Mouse (Mus musculus) kidney, embryonic 14.5 days (tissue): ENCODE data around the gene Ndnf. TPM values are rescaled to one million over a fixed set of nuclear protein-coding genes. Genes with fewer than 3 reads are reported as not detected.

Source experiments
- ATAC-seq: fragments of 200-750 bp; cut with Nextera tagmentation; 2 replicates; pipeline ENCODE4 v1.8.0; 2017; ENCODE audit warnings: moderate number of reproducible peaks, mild to moderate bottlenecking, moderate TSS enrichment, moderate library complexity; ENCODE audit not compliant: low FRiP score, low TSS enrichment
- H3K27ac ChIP-seq: fragments of 300-500 bp; sonication (generic); 2 replicates; pipeline ENCODE4 v1.5.1; 2014; ENCODE audit warnings: low read depth, mild to moderate bottlenecking, low read length, moderate library complexity, mixed read lengths
- H3K27me3 ChIP-seq: fragments of 300-500 bp; sonication (generic); 2 replicates; pipeline ENCODE4 v1.6.1; 2014; ENCODE audit warnings: mild to moderate bottlenecking, low read length; ENCODE audit not compliant: control insufficient read depth, insufficient read depth
- H3K36me3 ChIP-seq: fragments of 300-500 bp; sonication (generic); 2 replicates; pipeline ENCODE4 v1.6.1; 2014; ENCODE audit warnings: low read length, mixed read lengths; ENCODE audit not compliant: control insufficient read depth, insufficient read depth
- H3K4me1 ChIP-seq: fragments of 300-500 bp; sonication (generic); 2 replicates; pipeline ENCODE4 v1.6.1; 2014; ENCODE audit warnings: low read length, mixed read lengths; ENCODE audit not compliant: control insufficient read depth, insufficient read depth
- H3K4me2 ChIP-seq: fragments of 300-500 bp; sonication (generic); replicated peaks from 2 replicates; pipeline ENCODE4 v1.6.1; 2014; ENCODE audit warnings: low read depth, mild to moderate bottlenecking, low read length
- H3K4me3 ChIP-seq: fragments of 300-500 bp; sonication (generic); 2 replicates; pipeline ENCODE4 v1.5.1; 2014; ENCODE audit warnings: mild to moderate bottlenecking, low read length
- H3K9ac ChIP-seq: fragments of 300-500 bp; sonication (generic); 2 replicates; pipeline ENCODE4 v1.6.1; 2014; ENCODE audit warnings: low read depth, mild to moderate bottlenecking, low read length, moderate library complexity
- H3K9me3 ChIP-seq: fragments of 300-500 bp; sonication (generic); 2 replicates; pipeline ENCODE4 v1.6.1; 2016; ENCODE audit warnings: low read length; ENCODE audit not compliant: control insufficient read depth
- WGBS: fragments of 180-500 bp; shearing (Covaris S2); extraction: QIAGEN DNeasy Blood & Tissue Kit; methylation state at CpG from one replicate; pipeline ENCODE4 v1.1.7; 2014; 5-methylcytosine and 5-hydroxymethylcytosine counted together
- polyA plus RNA-seq: library from polyadenylated mRNA; unstranded; fragments of >200 nt; fragmentation: Nextera tagmentation; extraction: Ambion mirVana; gene quantifications from 2 replicates; pipeline ENCODE4 v1.2.1, GENCODE M21; 2014

The Ndnf gene
- polyA plus RNA-seq, 1 experiment from 2014 or later: 11.5 TPM

DNA sequence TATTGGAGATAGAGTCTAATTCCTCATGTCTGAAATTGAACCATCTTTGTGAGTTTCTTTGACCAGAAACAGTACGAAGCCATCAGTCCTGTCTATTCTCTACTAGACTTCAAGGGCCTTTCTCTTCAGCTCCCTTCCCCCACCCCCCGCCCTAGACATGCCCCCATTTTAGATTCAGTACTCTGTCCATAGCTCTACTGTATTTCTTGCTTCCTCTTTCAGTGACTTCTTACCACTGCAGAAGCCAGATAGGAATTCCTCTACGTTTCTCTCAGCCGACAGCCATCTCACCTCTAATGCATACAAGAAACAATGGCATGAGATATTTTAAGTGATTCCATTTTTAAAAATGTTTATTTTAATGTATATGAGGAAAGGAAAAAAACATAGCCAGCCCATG, 10.1 kb upstream of the Ndnf start:
- H3K27me3 ChIP-seq: no peaks in the 10 kb centered on the region
- 88% methylated on average over 4 of the region's 4 CpGs for WGBS
- H3K27ac ChIP-seq: no peak overlapping the region
- H3K36me3 ChIP-seq: no peaks in the 10 kb centered on the region
- H3K4me2 ChIP-seq: no peak overlapping the region
- no peaks in the 10 kb centered on the region for H3K4me1 ChIP-seq
- H3K9me3 ChIP-seq: no peaks in the 10 kb centered on the region
- H3K9ac ChIP-seq: no peak overlapping the region
- no peak for ATAC-seq
- no peak overlapping the region for H3K4me3 ChIP-seq

DNA sequence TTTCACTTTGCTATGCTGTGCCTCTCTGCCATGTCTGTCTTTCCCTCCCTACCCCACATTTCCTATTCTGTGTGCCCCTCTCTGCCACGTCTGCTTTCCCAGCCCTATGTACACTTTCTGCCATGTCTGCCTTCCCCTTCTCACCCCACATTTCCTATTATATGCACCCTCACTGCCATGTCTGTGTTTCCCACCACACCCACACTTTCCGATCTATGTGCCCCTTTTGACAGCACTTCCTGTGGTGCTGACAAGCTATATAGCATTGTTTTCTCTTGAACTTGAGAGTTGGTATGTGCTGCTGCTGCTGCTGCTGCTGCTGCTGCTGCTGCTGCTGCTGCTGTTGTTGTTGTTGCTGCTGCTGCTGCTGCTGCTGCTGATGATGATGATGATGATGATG, 9.3 kb upstream of the Ndnf start:
- Histone ChIP-seq H3K4me2 (no peak overlapping the region), H3K9me3 (no peaks in the 10 kb centered on the region), H3K9ac (no peak overlapping the region), H3K27me3 (no peaks in the 10 kb centered on the region), H3K27ac (no peak overlapping the region), H3K36me3 (no peaks in the 10 kb centered on the region), H3K4me1 (no peaks in the 10 kb centered on the region), H3K4me3 (no peak overlapping the region)
- no peak for ATAC-seq
- WGBS: 49% methylated on average over 2 of the region's 2 CpGs

DNA sequence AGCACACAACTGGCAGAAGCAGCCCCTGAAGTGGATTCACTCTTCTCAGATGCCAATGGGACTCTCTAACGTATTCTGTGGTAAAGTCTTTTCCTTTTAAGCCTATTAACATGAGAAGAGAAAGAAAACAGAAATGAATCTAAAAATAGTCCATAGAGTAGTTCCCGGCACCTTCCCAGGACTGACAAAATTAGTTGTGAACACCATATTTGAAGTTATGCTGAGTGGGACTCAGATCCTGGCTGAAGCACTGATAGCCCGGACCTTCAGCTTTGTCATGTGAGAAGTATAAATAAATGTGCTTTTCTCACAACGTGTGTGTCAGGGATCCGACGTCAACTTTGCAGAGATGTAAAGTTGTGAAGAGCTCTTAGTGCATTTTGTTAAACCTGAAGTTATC, 7.4 kb upstream of the Ndnf start:
- ATAC-seq: no peak
- Histone ChIP-seq H3K9ac (no peak overlapping the region), H3K4me2 (no peak overlapping the region), H3K9me3 (no peaks in the 10 kb centered on the region), H3K27ac (no peak overlapping the region), H3K4me3 (no peak overlapping the region), H3K36me3 (no peaks in the 10 kb centered on the region), H3K4me1 (no peaks in the 10 kb centered on the region), H3K27me3 (no peaks in the 10 kb centered on the region)
- WGBS: 81% methylated on average over 6 of the region's 6 CpGs

DNA sequence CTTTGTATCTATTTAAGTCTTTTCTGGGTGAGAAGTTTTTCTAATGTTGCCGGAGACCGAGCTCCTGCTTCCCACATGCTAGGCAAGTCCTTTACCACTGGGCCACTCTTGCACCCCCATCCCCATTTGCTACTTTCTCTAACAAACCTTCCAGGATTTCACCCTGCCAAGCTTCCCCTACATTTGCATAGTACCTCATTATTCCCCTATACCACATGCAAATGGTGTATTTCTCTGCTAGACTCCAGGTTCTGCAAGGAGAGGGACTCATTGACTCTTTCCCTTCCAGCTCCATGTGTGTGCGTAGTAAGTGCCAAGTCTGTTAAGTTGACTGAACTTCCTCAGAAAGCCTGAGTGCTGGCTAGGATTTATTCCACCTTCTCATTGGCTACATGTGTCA, 5.1 kb upstream of the Ndnf start:
- Histone ChIP-seq H3K9ac (no peak overlapping the region), H3K4me3 (no peak overlapping the region), H3K4me2 (no peak overlapping the region), H3K27me3 (no peaks in the 10 kb centered on the region), H3K27ac (no peak overlapping the region), H3K36me3 (no peaks in the 10 kb centered on the region), H3K4me1 (no peaks in the 10 kb centered on the region), H3K9me3 (no peaks in the 10 kb centered on the region)
- 89% methylated on average over 3 of the region's 3 CpGs for WGBS
- no peak for ATAC-seq

DNA sequence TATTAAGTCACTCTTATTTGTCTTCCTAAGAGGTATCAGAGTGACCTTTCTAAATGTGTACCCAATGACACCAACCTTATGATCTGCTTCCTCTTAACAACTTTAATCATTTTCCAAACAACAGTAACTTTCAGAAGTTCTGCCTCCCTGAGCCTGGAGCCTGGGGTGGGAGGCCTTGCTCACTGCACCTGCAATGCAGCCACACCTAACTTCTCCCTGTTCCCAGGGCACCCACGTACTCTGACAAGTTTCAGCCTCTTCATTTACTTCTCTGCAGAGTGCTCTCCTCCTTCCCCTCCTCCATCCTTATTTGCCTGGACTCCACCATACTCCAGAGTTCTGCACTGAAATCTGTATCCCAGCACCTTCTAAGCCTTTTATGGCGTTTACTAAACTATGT, 1.4 kb upstream of the Ndnf start:
- Histone ChIP-seq H3K27ac (no peak overlapping the region), H3K9ac (no peak overlapping the region), H3K27me3 (peaks cover 7% of the 10 kb centered on the region), H3K4me2 (no peak overlapping the region), H3K4me3 (no peak overlapping the region), H3K36me3 (no peaks in the 10 kb centered on the region), H3K4me1 (peaks cover 5% of the 10 kb centered on the region; the same call in 1 of the 2 replicates), H3K9me3 (no peaks in the 10 kb centered on the region)
- no peak for ATAC-seq
- WGBS: 57% methylated on average over 2 of the region's 2 CpGs

DNA sequence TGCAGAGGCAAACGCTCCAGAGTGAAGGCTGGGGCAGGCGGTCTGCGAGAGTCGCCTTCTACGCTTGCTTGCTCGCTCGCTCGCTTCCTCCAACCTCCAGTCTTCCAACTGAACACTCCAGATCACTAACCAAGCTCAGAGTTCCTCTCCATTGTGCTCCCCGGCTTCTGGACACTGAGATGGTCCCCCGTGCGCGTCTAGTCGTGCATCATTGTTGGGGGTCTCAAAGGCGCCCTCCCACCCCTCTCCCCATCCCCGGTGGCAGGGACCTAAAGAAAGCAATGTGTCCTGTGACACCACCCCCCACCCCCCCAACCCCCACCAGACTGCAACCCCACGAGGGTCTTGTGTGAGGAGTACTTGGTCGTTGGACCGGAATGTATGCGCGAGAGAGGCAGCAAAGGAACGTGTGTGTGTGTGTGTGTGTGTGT, 394 bp upstream of the Ndnf start:
- ATAC-seq: peak; percentile 47; the same call in 1 of the 2 replicates
- 1% methylated on average over 20 of the region's 21 CpGs for WGBS
- no peaks in the 10 kb centered on the region for H3K9me3 ChIP-seq

DNA sequence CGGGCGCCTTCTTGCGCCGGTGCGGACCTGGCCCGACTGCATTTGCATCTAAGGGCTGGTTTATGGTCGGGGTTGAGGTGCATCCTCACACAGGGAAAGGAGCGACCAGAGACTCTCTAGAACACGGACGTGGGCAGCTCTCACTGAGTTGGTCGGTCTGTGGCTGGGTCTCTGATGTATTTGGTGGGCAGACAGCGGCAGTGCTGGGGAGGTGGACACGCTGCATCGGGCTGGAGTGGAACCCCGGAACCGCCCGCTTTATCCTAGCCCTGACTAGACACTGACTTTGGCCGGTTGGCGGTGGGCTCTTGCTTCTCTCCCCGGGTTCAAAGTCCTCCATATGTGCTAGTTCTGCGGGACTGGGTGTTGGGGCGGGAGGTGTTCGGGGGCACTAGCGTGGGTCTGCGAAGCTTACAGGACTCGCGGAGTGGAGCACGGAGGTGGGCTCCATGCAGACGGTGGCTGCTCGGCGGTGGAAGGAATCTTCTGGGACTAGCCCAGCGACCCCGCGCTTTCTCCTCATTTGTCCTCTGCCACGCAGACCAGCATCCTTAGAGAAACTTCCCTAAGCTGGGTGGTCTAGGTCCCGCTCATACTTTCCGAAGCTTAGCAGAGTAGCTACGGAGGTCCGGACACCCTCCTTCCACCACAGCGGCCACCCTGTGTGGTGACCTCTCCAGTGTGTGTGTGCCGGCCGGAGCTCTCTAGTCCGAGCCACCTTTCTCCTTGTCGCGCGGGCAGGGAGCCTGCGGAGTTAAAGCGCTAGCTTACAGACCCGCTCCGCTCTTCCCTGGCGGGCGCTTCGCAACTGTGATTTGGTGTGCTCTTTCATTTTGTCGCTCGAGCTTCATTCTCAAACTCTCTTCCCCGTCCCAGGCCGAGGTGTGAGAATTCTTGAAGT, 991 bp downstream of the Ndnf start:
- no peaks in the 10 kb centered on the region for H3K9me3 ChIP-seq
- H3K36me3 ChIP-seq: no peaks in the 10 kb centered on the region
- peak overlapping the region; percentile 44 for H3K4me3 ChIP-seq
- H3K9ac ChIP-seq: peak overlapping the region; percentile 61
- under 1% methylated on average over 57 of the region's 57 CpGs for WGBS
- peak overlapping the region; percentile 90 for H3K4me2 ChIP-seq
- H3K4me1 ChIP-seq: peaks cover 5% of the 10 kb centered on the region; the same call in 1 of the 2 replicates
- peaks cover 7% of the 10 kb centered on the region for H3K27me3 ChIP-seq
- H3K27ac ChIP-seq: no peak overlapping the region
- peak; percentile 71 for ATAC-seq

More for the DNA sequence above, 394 bp upstream of the Ndnf start:
- Histone ChIP-seq H3K9ac (no peak overlapping the region), H3K27me3 (peaks cover 7% of the 10 kb centered on the region), H3K27ac (no peak overlapping the region), H3K36me3 (no peaks in the 10 kb centered on the region), H3K4me1 (peaks cover 5% of the 10 kb centered on the region; the same call in 1 of the 2 replicates), H3K4me2 (peak overlapping the region; percentile 90), H3K4me3 (peak overlapping the region; percentile 44)

DNA sequence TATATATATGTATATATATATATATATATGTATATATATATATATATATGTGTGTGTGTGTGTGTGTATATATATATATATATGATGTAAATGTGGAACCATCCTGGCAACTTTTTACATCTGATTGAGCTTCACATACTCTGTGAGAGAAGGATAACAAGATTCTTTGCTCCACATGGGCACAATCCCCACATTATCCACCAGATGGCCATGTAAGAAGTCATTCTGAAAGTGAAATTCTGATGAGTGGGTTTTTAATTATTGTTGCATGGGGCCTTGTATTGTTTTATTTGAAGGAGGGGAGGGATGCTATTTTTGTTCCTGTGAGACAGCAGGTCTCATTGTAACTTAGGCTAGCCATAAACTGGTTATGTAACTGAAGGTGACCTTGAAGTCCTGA, 22.5 kb downstream of the Ndnf start:
- H3K9me3 ChIP-seq: no peaks in the 10 kb centered on the region
- no peak overlapping the region for H3K9ac ChIP-seq
- H3K4me1 ChIP-seq: no peaks in the 10 kb centered on the region
- no peaks in the 10 kb centered on the region for H3K27me3 ChIP-seq
- H3K4me2 ChIP-seq: no peak overlapping the region
- H3K36me3 ChIP-seq: no peaks in the 10 kb centered on the region
- H3K4me3 ChIP-seq: no peak overlapping the region
- ATAC-seq: no peak
- H3K27ac ChIP-seq: no peak overlapping the region

DNA sequence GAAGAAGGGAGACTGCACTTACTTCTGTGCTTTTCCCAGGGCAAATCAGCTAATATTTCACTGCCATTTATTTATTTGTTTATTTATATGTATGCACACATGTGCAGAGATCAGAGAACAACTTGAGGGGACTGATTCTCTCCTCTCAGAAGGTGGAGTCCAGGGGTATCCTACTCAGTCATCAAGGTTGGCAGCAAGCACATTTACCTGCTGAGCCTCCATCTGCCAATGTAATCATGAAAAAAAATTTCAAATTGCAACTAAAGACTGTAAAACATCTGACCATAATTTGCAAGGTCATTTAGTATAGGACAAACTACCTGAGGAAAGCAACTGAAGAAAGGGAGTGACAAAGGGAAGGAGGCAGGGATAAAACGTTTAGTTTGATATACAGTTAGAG, 49.3 kb downstream of the Ndnf start:
- 44% methylated on average over 1 of the region's 1 CpGs for WGBS
- no peaks in the 10 kb centered on the region for H3K27me3 ChIP-seq

More for the DNA sequence above, 49.3 kb downstream of the Ndnf start:
- Histone ChIP-seq H3K4me2 (no peak overlapping the region), H3K27ac (no peak overlapping the region), H3K9ac (no peak overlapping the region), H3K4me3 (no peak overlapping the region), H3K9me3 (no peaks in the 10 kb centered on the region), H3K36me3 (no peaks in the 10 kb centered on the region), H3K4me1 (no peaks in the 10 kb centered on the region)
- ATAC-seq: no peak
